Mouse (Mus musculus) megakaryocyte, embryonic 14.5 days (primary cell): Measurements from ENCODE around the gene Maml3.

Experiments
- FLI1 ChIP-seq: IDR thresholded peaks from 2 replicates; pipeline ENCODE4 v1.6.1; 2012; ENCODE audit warnings: low read length, inconsistent platforms, mixed read lengths
- GATA1 ChIP-seq: IDR thresholded peaks from 3 replicates; pipeline ENCODE4 v1.6.1; 2012; ENCODE audit warnings: mixed read lengths, low read length, inconsistent platforms, borderline replicate concordance

DNA sequence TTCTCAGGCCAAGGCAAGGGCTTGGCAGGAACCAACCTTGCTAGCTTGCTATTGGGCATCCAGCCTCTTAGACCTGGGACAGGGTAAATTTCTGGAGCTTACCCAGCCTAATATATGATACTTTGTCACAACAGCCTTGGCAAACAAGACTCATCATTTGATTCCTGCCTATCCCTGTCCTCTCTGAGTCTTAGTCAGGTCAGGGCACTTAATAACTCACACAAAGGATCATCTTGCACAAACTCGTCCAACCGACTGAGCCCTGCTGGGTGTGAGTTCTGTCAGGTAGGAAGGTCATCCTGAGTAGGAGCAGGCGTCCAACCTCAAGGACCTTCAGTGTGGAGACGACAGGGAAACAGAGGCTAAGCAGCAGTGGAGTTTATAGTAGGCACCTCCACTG, 233.5 kb downstream of the Maml3 start:
- TF ChIP-seq FLI1 (no peak), GATA1 (no peak)
